Mouse (Mus musculus) heart, postnatal 0 days (tissue): ENCODE measurements around the gene Greb1. TPM values are rescaled to one million over a fixed set of nuclear protein-coding genes. Genes with fewer than 3 reads are reported as not detected.

Source experiments
- ATAC-seq: fragments of 200-750 bp; cut with Nextera tagmentation; 2 replicates; pipeline ENCODE4 v1.8.0; 2017; ENCODE audit warnings: low read depth, moderate number of reproducible peaks, moderate library complexity; ENCODE audit not compliant: insufficient read depth
- DNase-seq: peaks from one replicate; pipeline ENCODE4 v3.0.0-alpha.2; 2016; ENCODE audit warnings: low spot score
- H3K27ac ChIP-seq: fragments of 300-500 bp; sonication (generic); 2 replicates; pipeline ENCODE4 v1.5.1; 2014; ENCODE audit warnings: low read depth, mild to moderate bottlenecking
- H3K27me3 ChIP-seq: fragments of 300-500 bp; sonication (generic); 2 replicates; pipeline ENCODE4 v1.6.1; 2014; ENCODE audit warnings: low read length, mixed read lengths; ENCODE audit not compliant: control insufficient read depth, insufficient read depth
- H3K36me3 ChIP-seq: fragments of 300-500 bp; sonication (generic); replicated peaks from 2 replicates; pipeline ENCODE4 v1.6.1; 2014; ENCODE audit warnings: low read length, mixed read lengths; ENCODE audit not compliant: control insufficient read depth, insufficient read depth
- H3K4me1 ChIP-seq: fragments of 300-500 bp; sonication (generic); 2 replicates; pipeline ENCODE4 v1.6.1; 2014; ENCODE audit warnings: antibody characterized with exemption; ENCODE audit not compliant: control insufficient read depth, insufficient read depth
- H3K4me2 ChIP-seq: fragments of 300-500 bp; sonication (generic); 2 replicates; pipeline ENCODE4 v1.6.1; 2014; ENCODE audit warnings: low read depth, mild to moderate bottlenecking, low read length, moderate library complexity
- H3K4me3 ChIP-seq: fragments of 300-500 bp; sonication (generic); 2 replicates; pipeline ENCODE4 v1.5.1; 2014; ENCODE audit warnings: low read depth, low read length
- H3K9ac ChIP-seq: fragments of 300-500 bp; sonication (generic); replicated peaks from 2 replicates; pipeline ENCODE4 v1.6.1; 2014; ENCODE audit warnings: low read depth, low read length, mixed read lengths
- H3K9me3 ChIP-seq: fragments of 300-500 bp; sonication (generic); replicated peaks from 2 replicates; pipeline ENCODE4 v1.6.1; 2016; ENCODE audit warnings: low read length; ENCODE audit not compliant: control insufficient read depth
- CTCF ChIP-seq: IDR thresholded peaks from 2 replicates; pipeline ENCODE4 v1.5.1; 2016; ENCODE audit warnings: antibody characterized with exemption, control low read depth, low read depth
- EP300 ChIP-seq: IDR thresholded peaks from 2 replicates; pipeline ENCODE4 v1.6.1; 2016; ENCODE audit warnings: antibody characterized with exemption, low read depth
- WGBS: fragments of 180-500 bp; shearing (Covaris S2); extraction: QIAGEN DNeasy Blood & Tissue Kit; methylation state at CpG from one replicate; pipeline ENCODE4 v1.1.7; 2014; 5-methylcytosine and 5-hydroxymethylcytosine counted together
- polyA plus RNA-seq: library from polyadenylated mRNA; unstranded; fragments of >200 nt; fragmentation: Nextera tagmentation; extraction: Ambion mirVana; gene quantifications from 2 replicates; pipeline ENCODE4 v1.2.1, GENCODE M21; 2015
- total RNA-seq: library from RNA; depleted of rRNA; stranded (reverse); fragments of >200 nt; gene quantifications from 2 replicates; pipeline ENCODE4 v1.2.3, GENCODE M21; 2014; ENCODE audit warnings: low replicate concordance

Gene Greb1
- total and polyA plus RNA-seq, 2 experiments from 2014 or later = 0.11 to 0.15 TPM

GRCm38 (mm10) chr12:16769601-16770165, 31.0 kb downstream of the Greb1 start:
- no peaks in the 10 kb centered on the region for H3K27me3 ChIP-seq
- 74% methylated on average over 6 of the region's 6 CpGs for WGBS
- TF ChIP-seq EP300 (no peak), CTCF (no peak)
- no peak overlapping the region for H3K27ac ChIP-seq
- no peaks in the 10 kb centered on the region for H3K4me1 ChIP-seq
- H3K9ac ChIP-seq = no peak overlapping the region
- H3K36me3 ChIP-seq = no peaks in the 10 kb centered on the region
- DNase-seq (no peak), ATAC-seq (no peak)
- H3K9me3 ChIP-seq = no peaks in the 10 kb centered on the region
- H3K4me2 ChIP-seq = no peak overlapping the region
- no peak overlapping the region for H3K4me3 ChIP-seq

- Histone ChIP-seq H3K9me3 (no peaks in the 10 kb centered on the region), H3K36me3 (no peaks in the 10 kb centered on the region), H3K4me1 (no peaks in the 10 kb centered on the region), H3K4me3 (no peak overlapping the region), H3K9ac (no peak overlapping the region), H3K27ac (no peak overlapping the region), H3K4me2 (no peak overlapping the region), H3K27me3 (no peaks in the 10 kb centered on the region)
- WGBS = 53% methylated on average over 2 of the region's 2 CpGs
- no peak for TF ChIP-seq EP300
- ATAC-seq = no peak
- no peak for DNase-seq
These were observed 32.0 kb downstream of the Greb1 start for GRCm38 (mm10) chr12:16768711-16769110.

- TF ChIP-seq CTCF = no peak
- no peak for TF ChIP-seq EP300
- Histone ChIP-seq H3K4me2 (no peak overlapping the region), H3K4me3 (no peak overlapping the region), H3K9ac (no peak overlapping the region), H3K27ac (no peak overlapping the region), H3K36me3 (no peaks in the 10 kb centered on the region), H3K27me3 (no peaks in the 10 kb centered on the region), H3K9me3 (no peaks in the 10 kb centered on the region), H3K4me1 (no peaks in the 10 kb centered on the region)
- 13% methylated on average over 3 of the region's 3 CpGs for WGBS
- no peak for ATAC-seq
- no peak for DNase-seq
These were observed 32.4 kb downstream of the Greb1 start for GRCm38 (mm10) chr12:16768251-16768650.

- no peak overlapping the region for H3K4me3 ChIP-seq
- no peaks in the 10 kb centered on the region for H3K36me3 ChIP-seq
- no peaks in the 10 kb centered on the region for H3K27me3 ChIP-seq
- no peak for TF ChIP-seq CTCF
- no peak for TF ChIP-seq EP300
- no peak overlapping the region for H3K4me2 ChIP-seq
- ATAC-seq (0 out of 2 replicates have a peak, but pooled peaks have one; percentile 14), DNase-seq (no peak)
- WGBS = 53% methylated on average over 12 of the region's 12 CpGs
- no peaks in the 10 kb centered on the region for H3K9me3 ChIP-seq
- no peak overlapping the region for H3K9ac ChIP-seq
- H3K27ac ChIP-seq = no peak overlapping the region
- no peaks in the 10 kb centered on the region for H3K4me1 ChIP-seq
These were observed 35.8 kb downstream of the Greb1 start for GRCm38 (mm10) chr12:16764776-16765445.

- ATAC-seq (no peak), DNase-seq (no peak)
- TF ChIP-seq EP300 (no peak), CTCF (no peak)
- Histone ChIP-seq H3K27ac (no peak overlapping the region), H3K4me1 (no peaks in the 10 kb centered on the region), H3K27me3 (no peaks in the 10 kb centered on the region), H3K4me3 (no peak overlapping the region), H3K9ac (no peak overlapping the region), H3K9me3 (no peaks in the 10 kb centered on the region), H3K4me2 (no peak overlapping the region), H3K36me3 (no peaks in the 10 kb centered on the region)
- 69% methylated on average over 4 of the region's 4 CpGs for WGBS
These were observed 36.9 kb downstream of the Greb1 start for GRCm38 (mm10) chr12:16763649-16764422.
